Mouse (Mus musculus): ENCODE measurements around the gene Rgs12. TPM values are rescaled to one million over a fixed set of nuclear protein-coding genes. Genes with fewer than 3 reads are reported as not detected.

Gene Rgs12
- polyA plus RNA-seq, 1 experiment = 50.6 TPM

DNA sequence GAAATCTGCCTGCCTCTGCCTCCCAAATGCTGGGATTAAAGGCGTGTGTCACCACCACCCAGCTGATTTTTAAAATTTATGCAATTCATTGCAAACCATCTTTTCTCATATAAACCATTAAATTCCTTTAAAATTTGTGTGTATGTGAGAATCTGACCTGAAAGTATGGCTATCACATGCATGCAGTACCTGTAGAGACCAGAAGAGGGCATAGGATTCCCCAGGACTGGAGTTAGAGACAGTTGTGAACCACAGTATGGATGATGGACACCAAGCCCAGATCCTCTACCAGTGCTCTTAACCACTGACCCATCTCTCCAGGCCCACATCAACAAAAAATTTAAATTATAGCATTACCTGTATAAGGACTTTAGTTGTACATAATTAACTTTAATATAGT is 15.8 kb upstream of the Rgs12 start:
- Histone ChIP-seq H3K4me3 (ENCODE audit: insufficient read depth, poor library complexity, severe bottlenecking) (no peak overlapping the region), H3K36me3 (ENCODE audit: control insufficient read depth, insufficient read depth) (no peaks in the 10 kb centered on the region), H3K79me2 (ENCODE audit: control insufficient read depth, insufficient read depth) (no peaks in the 10 kb centered on the region), H3K27me3 (ENCODE audit: control insufficient read depth, insufficient read depth, insufficient read length) (peaks cover 4% of the 10 kb centered on the region), H3ac (ENCODE audit: control insufficient read depth, insufficient read length, low read depth) (no peak overlapping the region), H3K79me3 (ENCODE audit: low read depth) (no peaks in the 10 kb centered on the region)
- TF ChIP-seq CEBPB (IDR thresholded peaks at IDR 0.05; ENCODE audit: low read depth) (no peak), USF1 (IDR thresholded peaks at IDR 0.05; ENCODE audit: low read depth) (no peak), MYOG (IDR thresholded peaks at IDR 0.05; ENCODE audit: control insufficient read depth, extremely low read depth, insufficient read length) (no peak), FOSL1 (IDR thresholded peaks at IDR 0.05; ENCODE audit: insufficient read depth, low read length, poor library complexity, severe bottlenecking) (no peak), CTCF (IDR thresholded peaks at IDR 0.05; ENCODE audit: control insufficient read depth, insufficient read depth, insufficient read length) (no peak), MAX (IDR thresholded peaks at IDR 0.05) (no peak), MYOD1 (IDR thresholded peaks at IDR 0.05; ENCODE audit: control insufficient read depth, insufficient read length, low read depth) (no peak)

DNA sequence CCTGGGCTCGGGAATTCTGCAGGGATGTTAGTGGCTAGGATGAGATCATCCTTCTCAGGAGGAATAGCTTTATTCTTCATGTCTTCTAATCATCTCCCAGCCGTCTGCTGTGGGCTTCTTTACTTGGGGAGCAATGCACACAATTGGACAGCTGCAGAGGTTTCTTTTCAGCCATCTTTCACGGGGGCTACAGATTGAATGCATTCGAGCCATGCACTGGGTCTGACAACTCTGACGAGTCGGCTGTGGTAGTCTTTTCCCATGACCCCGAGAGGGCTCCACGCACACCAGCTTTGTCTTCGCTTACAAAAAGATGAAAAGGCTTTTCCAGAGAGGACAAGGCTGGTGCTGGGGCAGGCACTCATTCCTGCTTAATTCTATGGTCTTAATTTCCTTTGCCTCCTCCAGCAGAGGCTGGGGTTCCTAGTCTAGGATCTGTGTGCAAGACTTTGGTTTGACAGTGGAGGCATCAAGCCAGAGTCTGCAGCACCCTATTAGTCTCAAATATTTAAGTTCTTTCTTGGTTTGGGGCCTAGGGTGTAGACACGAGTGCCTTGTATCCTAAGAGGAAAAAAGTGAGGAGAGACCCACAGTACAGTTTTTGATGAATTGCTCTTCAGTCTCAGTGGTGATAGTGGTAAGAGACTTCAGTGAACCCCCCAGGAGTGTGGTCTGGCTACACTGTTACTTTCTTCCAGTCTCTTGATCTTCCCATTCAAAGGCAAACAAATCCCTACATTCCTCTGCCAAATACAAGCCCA is 7.4 kb upstream of the Rgs12 start:
- H3ac ChIP-seq (ENCODE audit: control insufficient read depth, insufficient read length, low read depth) = no peak overlapping the region
- no peaks in the 10 kb centered on the region for H3K36me3 ChIP-seq (ENCODE audit: control insufficient read depth, insufficient read depth)
- no peak for TF ChIP-seq MYOD1 (IDR thresholded peaks at IDR 0.05; ENCODE audit: control insufficient read depth, insufficient read length, low read depth)
- no peak for TF ChIP-seq MAX (IDR thresholded peaks at IDR 0.05)
- TF ChIP-seq FOSL1 (IDR thresholded peaks at IDR 0.05; ENCODE audit: insufficient read depth, low read length, poor library complexity, severe bottlenecking) = no peak
- TF ChIP-seq USF1 (IDR thresholded peaks at IDR 0.05; ENCODE audit: low read depth) = no peak
- no peak for TF ChIP-seq MYOG (IDR thresholded peaks at IDR 0.05; ENCODE audit: control insufficient read depth, extremely low read depth, insufficient read length)
- no peak for TF ChIP-seq CTCF (IDR thresholded peaks at IDR 0.05; ENCODE audit: control insufficient read depth, insufficient read depth, insufficient read length)
- no peak for TF ChIP-seq CEBPB (IDR thresholded peaks at IDR 0.05; ENCODE audit: low read depth)
- no peaks in the 10 kb centered on the region for H3K27me3 ChIP-seq (ENCODE audit: control insufficient read depth, insufficient read depth, insufficient read length)
- no peaks in the 10 kb centered on the region for H3K79me3 ChIP-seq (ENCODE audit: low read depth)
- no peak overlapping the region for H3K4me3 ChIP-seq (ENCODE audit: insufficient read depth, poor library complexity, severe bottlenecking)
- H3K79me2 ChIP-seq (ENCODE audit: control insufficient read depth, insufficient read depth) = no peaks in the 10 kb centered on the region

DNA sequence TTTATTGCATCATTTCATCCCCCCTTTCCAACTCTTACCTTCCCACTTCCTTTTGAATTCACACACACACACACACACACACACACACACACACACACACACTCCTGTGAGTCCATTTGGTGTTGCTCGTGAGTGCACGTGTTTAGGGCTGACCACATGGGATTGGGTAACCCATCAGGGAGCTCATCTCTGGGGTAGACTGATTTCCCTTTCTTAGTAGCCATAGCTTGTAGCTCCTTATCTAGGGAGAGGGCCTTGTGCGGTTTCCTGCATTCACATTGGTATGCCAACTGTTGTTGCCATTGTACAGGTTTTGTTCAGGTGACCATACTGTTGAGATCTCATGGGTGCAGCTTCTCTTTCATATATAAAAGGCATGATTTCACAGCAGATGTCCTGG is 5.8 kb upstream of the Rgs12 start:
- Histone ChIP-seq H3ac (ENCODE audit: control insufficient read depth, insufficient read length, low read depth) (no peak overlapping the region), H3K27me3 (ENCODE audit: control insufficient read depth, insufficient read depth, insufficient read length) (no peaks in the 10 kb centered on the region), H3K79me3 (ENCODE audit: low read depth) (no peaks in the 10 kb centered on the region), H3K36me3 (ENCODE audit: control insufficient read depth, insufficient read depth) (no peaks in the 10 kb centered on the region), H3K4me3 (ENCODE audit: insufficient read depth, poor library complexity, severe bottlenecking) (no peak overlapping the region), H3K79me2 (ENCODE audit: control insufficient read depth, insufficient read depth) (no peaks in the 10 kb centered on the region)
- TF ChIP-seq USF1 (IDR thresholded peaks at IDR 0.05; ENCODE audit: low read depth) = no peak

DNA sequence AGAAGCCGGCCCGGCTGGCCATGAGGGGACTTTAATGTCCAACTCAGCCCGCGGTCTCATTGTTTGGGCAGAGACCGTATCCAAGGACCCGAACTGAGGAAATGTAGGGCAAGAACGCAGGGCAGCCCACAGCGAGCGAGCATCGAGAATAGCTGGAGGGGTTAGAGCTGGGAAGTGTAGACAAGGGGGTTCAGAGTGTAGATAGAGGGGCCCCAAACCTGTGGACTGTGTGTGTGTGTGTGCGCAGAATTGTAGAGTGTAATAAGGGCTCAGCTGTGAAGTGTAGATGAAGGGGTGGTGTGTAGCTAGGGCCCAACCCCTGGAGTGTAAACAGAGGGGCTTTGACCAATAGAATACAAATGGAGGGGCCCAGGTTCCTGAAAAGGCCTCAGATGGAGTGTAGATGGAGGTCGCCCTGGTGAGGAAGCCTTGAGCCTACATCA is 545 bp downstream of the Rgs12 start:
- Histone ChIP-seq H3K4me3 (ENCODE audit: insufficient read depth, poor library complexity, severe bottlenecking) (peak overlapping the region; percentile 59), H3K36me3 (ENCODE audit: control insufficient read depth, insufficient read depth) (no peaks in the 10 kb centered on the region), H3K79me3 (ENCODE audit: low read depth) (no peaks in the 10 kb centered on the region), H3ac (ENCODE audit: control insufficient read depth, insufficient read length, low read depth) (peak overlapping the region; percentile 92), H3K27me3 (ENCODE audit: control insufficient read depth, insufficient read depth, insufficient read length) (no peaks in the 10 kb centered on the region), H3K79me2 (ENCODE audit: control insufficient read depth, insufficient read depth) (peaks cover 12% of the 10 kb centered on the region)
- no peak for TF ChIP-seq MYOG (IDR thresholded peaks at IDR 0.05; ENCODE audit: control insufficient read depth, extremely low read depth, insufficient read length)
- TF ChIP-seq USF1 (IDR thresholded peaks at IDR 0.05; ENCODE audit: low read depth) = no peak
- TF ChIP-seq MAX (IDR thresholded peaks at IDR 0.05) = no peak
- no peak for TF ChIP-seq CEBPB (IDR thresholded peaks at IDR 0.05; ENCODE audit: low read depth)
- no peak for TF ChIP-seq FOSL1 (IDR thresholded peaks at IDR 0.05; ENCODE audit: insufficient read depth, low read length, poor library complexity, severe bottlenecking)
- TF ChIP-seq MYOD1 (IDR thresholded peaks at IDR 0.05; ENCODE audit: control insufficient read depth, insufficient read length, low read depth) = no peak
- TF ChIP-seq CTCF (IDR thresholded peaks at IDR 0.05; ENCODE audit: control insufficient read depth, insufficient read depth, insufficient read length) = no peak

DNA sequence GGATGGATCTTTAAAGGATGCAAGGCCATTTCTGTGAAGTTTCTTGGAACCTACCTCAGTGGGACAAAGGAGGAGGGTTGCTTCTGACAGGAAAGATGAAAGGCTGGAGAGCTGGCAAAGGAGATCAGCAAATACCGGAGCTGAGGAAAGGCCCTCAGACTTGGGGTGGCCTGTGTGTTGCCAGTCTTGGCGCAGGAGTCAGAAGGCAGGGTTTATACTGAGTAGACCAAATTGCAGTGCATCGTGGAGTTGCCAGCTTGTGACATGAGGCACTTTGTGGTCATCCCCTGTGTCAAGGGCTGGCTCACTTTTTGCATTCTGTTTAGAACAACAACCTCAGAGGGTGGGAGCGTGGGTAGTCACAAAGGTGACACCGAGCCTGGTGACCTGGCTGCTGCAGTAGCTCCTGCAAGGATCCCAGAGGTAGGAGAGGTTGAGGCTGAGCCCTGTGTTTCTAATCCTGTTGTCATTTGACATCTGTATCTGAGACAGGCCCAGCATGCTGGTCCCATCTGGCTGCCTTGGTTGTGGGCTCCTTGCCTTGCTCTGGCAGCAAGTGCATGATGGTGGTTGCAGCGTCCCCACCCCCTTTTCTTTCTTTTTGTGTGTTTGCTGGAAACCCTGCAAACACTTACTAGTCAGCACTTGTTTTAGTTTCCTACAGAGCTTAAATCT is 1.4 kb downstream of the Rgs12 start:
- TF ChIP-seq MYOD1 (IDR thresholded peaks at IDR 0.05; ENCODE audit: control insufficient read depth, insufficient read length, low read depth) (no peak), USF1 (IDR thresholded peaks at IDR 0.05; ENCODE audit: low read depth) (no peak), FOSL1 (IDR thresholded peaks at IDR 0.05; ENCODE audit: insufficient read depth, low read length, poor library complexity, severe bottlenecking) (no peak), CEBPB (IDR thresholded peaks at IDR 0.05; ENCODE audit: low read depth) (no peak), MAX (IDR thresholded peaks at IDR 0.05) (no peak), MYOG (IDR thresholded peaks at IDR 0.05; ENCODE audit: control insufficient read depth, extremely low read depth, insufficient read length) (no peak), CTCF (IDR thresholded peaks at IDR 0.05; ENCODE audit: control insufficient read depth, insufficient read depth, insufficient read length) (no peak)
- H3K79me3 ChIP-seq (ENCODE audit: low read depth) = no peaks in the 10 kb centered on the region
- H3ac ChIP-seq (ENCODE audit: control insufficient read depth, insufficient read length, low read depth) = no peak overlapping the region
- H3K79me2 ChIP-seq (ENCODE audit: control insufficient read depth, insufficient read depth) = peaks cover 12% of the 10 kb centered on the region
- no peaks in the 10 kb centered on the region for H3K27me3 ChIP-seq (ENCODE audit: control insufficient read depth, insufficient read depth, insufficient read length)
- no peak overlapping the region for H3K4me3 ChIP-seq (ENCODE audit: insufficient read depth, poor library complexity, severe bottlenecking)
- no peaks in the 10 kb centered on the region for H3K36me3 ChIP-seq (ENCODE audit: control insufficient read depth, insufficient read depth)
